Mouse (Mus musculus): Measurements from ENCODE around the gene Rbm25. TPM values are rescaled to one million over a fixed set of nuclear protein-coding genes. Genes with fewer than 3 reads are reported as not detected.

The Rbm25 gene
- polyA plus RNA-seq, 1 experiment from 2014 or later: 133 TPM

GRCm38 (mm10) chr12:83732225-83732624 is 101.2 kb downstream of the Rbm25 start:
- Histone ChIP-seq H3K9me3 (ENCODE audit: control insufficient read depth) (no peaks in the 10 kb centered on the region), H3K27ac (ENCODE audit: low read depth, low read length) (no peak overlapping the region), H3K27me3 (replicated peaks; ENCODE audit: control insufficient read depth, insufficient read depth, low read length) (no peaks in the 10 kb centered on the region), H3K9ac (ENCODE audit: low read depth, low read length) (no peak overlapping the region), H3K4me1 (replicated peaks; ENCODE audit: control insufficient read depth, insufficient read depth, low read length) (no peaks in the 10 kb centered on the region), H3K36me3 (ENCODE audit: control insufficient read depth, insufficient read depth) (peaks cover 82% of the 10 kb centered on the region), H3K4me3 (ENCODE audit: low read depth, low read length) (no peak overlapping the region), H3K4me2 (replicated peaks; ENCODE audit: low read depth) (no peak overlapping the region)
- no peak for ATAC-seq
- TF ChIP-seq CTCF (IDR thresholded peaks at IDR 0.05; ENCODE audit: low read depth): no peak
- WGBS: 67% methylated on average over 5 of the region's 5 CpGs

Other genes with a start within 250 kb of the Rbm25 start
- 5.1 and 5.9 TPM in 2 replicates for gene Dpf3, start 143.5 kb upstream of the Rbm25 start, polyA plus RNA-seq (2015; fragmentation: Nextera tagmentation; extraction: Ambion mirVana)
- gene Dcaf4, start 110.8 kb upstream of the Rbm25 start, polyA plus RNA-seq (2015; fragmentation: Nextera tagmentation; extraction: Ambion mirVana): 7.3 and 7.4 TPM in 2 replicates
- 8.1 and 9.7 TPM in 2 replicates for gene Zfyve1, start 34.0 kb upstream of the Rbm25 start, polyA plus RNA-seq (2015; fragmentation: Nextera tagmentation; extraction: Ambion mirVana)
- gene Psen1, start 56.9 kb downstream of the Rbm25 start, polyA plus RNA-seq (2015; fragmentation: Nextera tagmentation; extraction: Ambion mirVana): 89.5 and 92.4 TPM in 2 replicates
- gene Papln, start 132.4 kb downstream of the Rbm25 start, polyA plus RNA-seq (2015; fragmentation: Nextera tagmentation; extraction: Ambion mirVana): 1.7 and 1.8 TPM in 2 replicates

Data from intestine, postnatal 0 days (tissue).